Mouse (Mus musculus) MEL (cell line): Measurements from ENCODE around the gene Hsf5.

ENCODE experiments used
- BHLHE40 ChIP-seq: IDR thresholded peaks from 2 replicates; pipeline ENCODE4 v1.6.1; 2012; ENCODE audit warnings: low read depth, mild to moderate bottlenecking, inconsistent platforms, low read length, improper control_type of control experiment, borderline replicate concordance
- CTCF ChIP-seq, 3 experiments: IDR thresholded peaks in 2 of 3; conservative IDR thresholded peaks in 1 of 3; 2 replicates each; pipeline ENCODE4 v1.5.1; 2011 to 2012; ENCODE audit warnings: low read length in 3 of 3, low read depth in 2 of 3, mild to moderate bottlenecking in 2 of 3, improper control_type of control experiment in 1 of 3, inconsistent platforms in 1 of 3, mixed read lengths in 1 of 3, moderate library complexity in 1 of 3; ENCODE audit not compliant: control insufficient read depth in 1 of 3, insufficient read depth in 1 of 3, poor library complexity in 1 of 3, severe bottlenecking in 1 of 3
- EP300 ChIP-seq, 2 experiments: IDR thresholded peaks; 2 replicates each; pipeline ENCODE4 v1.6.1; 2011; ENCODE audit warnings: improper control_type of control experiment in 2 of 2, low read length in 2 of 2, low read depth in 1 of 2, mild to moderate bottlenecking in 1 of 2
- GATA1 ChIP-seq: IDR thresholded peaks from 2 replicates; pipeline ENCODE4 v1.6.1; 2011; ENCODE audit warnings: low read depth, low read length, improper control_type of control experiment
- MAFK ChIP-seq: IDR thresholded peaks from 2 replicates; pipeline ENCODE4 v1.6.1; 2011; ENCODE audit warnings: low read depth, mild to moderate bottlenecking, low read length, improper control_type of control experiment, borderline replicate concordance
- NELFE ChIP-seq: IDR thresholded peaks from 2 replicates; pipeline ENCODE4 v1.6.1; 2011; ENCODE audit warnings: low read depth, low read length, improper control_type of control experiment
- POLR2AphosphoS5 ChIP-seq: IDR thresholded peaks from 2 replicates; pipeline ENCODE4 v1.6.1; 2012; ENCODE audit warnings: low read depth, borderline replicate concordance, mild to moderate bottlenecking, inconsistent platforms, low read length, moderate library complexity, mixed read lengths
- RAD21 ChIP-seq: IDR thresholded peaks from 2 replicates; pipeline ENCODE4 v1.6.1; 2011; ENCODE audit warnings: mild to moderate bottlenecking, low read depth, low read length, improper control_type of control experiment
- TCF12 ChIP-seq: IDR thresholded peaks from 2 replicates; pipeline ENCODE4 v1.6.1; 2014; ENCODE audit warnings: low read depth, mild to moderate bottlenecking, inconsistent platforms, low read length, improper control_type of control experiment, moderate library complexity
- USF1 ChIP-seq: IDR thresholded peaks from 2 replicates; pipeline ENCODE4 v1.6.1; 2014; ENCODE audit warnings: low read depth, mild to moderate bottlenecking, inconsistent platforms, low read length, improper control_type of control experiment, moderate library complexity

GRCm38 (mm10) chr11:87590841-87591525 is 26.0 kb upstream of the Hsf5 start:
- no peak for TF ChIP-seq CTCF (IDR thresholded peaks at IDR 0.05 in 2 of 3, conservative IDR thresholded peaks at IDR 0.05 in 1 of 3; ENCODE audit: control insufficient read depth in 1 of 3, insufficient read depth in 1 of 3, low read depth in 2 of 3, low read length in 3 of 3, poor library complexity in 1 of 3, severe bottlenecking in 1 of 3)
- no peak for TF ChIP-seq BHLHE40
- TF ChIP-seq TCF12, result no peak
- TF ChIP-seq MAFK, result no peak
- no peak for TF ChIP-seq NELFE
- no peak for TF ChIP-seq GATA1
- no peak for TF ChIP-seq EP300 (IDR thresholded peaks at IDR 0.05; ENCODE audit: low read depth in 1 of 2, low read length in 2 of 2)
- TF ChIP-seq POLR2AphosphoS5, result no peak
- no peak for TF ChIP-seq USF1
- no peak for TF ChIP-seq RAD21
